Mouse (Mus musculus) spleen, postnatal 4 days (tissue): Measurements from ENCODE around the gene Pla2g15.

ENCODE experiments used
- DNase-seq, 2 experiments: peaks; one replicate each; pipeline ENCODE4 v3.0.0; 2022; ENCODE audit warnings: low spot score in 2 of 2

Gene Pla2g15

DNA sequence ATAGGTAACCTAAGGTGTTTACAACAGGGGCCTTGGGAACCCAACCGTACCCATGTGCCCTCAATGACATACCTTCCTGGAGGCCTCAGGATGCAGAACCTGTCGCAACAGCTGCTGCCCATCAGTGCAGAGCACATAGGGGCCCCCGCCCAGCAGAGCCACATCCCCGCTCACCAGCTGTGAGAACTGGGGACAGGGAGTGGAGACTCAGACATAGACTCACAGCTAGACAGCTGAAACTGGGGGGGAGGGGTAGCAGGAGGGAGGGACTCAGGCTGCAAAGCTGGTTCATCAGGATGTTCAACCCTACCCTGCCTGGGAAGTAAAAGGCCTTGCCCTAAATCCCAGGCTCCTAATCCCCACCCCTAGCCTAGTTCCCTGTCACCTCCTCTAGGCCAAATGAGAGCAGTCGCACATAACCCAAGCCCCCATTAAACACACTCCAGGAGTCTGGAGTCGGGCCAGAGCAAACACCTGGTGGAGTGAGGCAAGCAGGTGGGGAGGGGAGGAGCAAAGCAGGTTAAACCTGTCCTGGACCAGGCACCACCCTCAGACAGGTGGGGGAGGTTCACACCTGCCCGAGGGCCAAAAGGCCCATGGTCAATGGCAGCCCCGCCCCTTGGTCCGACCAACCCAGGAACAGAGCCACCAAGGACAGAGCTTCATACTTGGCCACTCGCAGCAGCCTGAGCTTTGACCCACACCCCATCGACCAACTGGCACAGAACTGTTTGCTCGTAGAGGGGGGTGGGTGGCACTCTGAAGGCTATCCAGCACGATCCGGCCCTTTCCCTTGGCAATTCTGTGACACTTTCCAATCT, 15.2 kb upstream of the Pla2g15 start:
- no peak for DNase-seq

DNA sequence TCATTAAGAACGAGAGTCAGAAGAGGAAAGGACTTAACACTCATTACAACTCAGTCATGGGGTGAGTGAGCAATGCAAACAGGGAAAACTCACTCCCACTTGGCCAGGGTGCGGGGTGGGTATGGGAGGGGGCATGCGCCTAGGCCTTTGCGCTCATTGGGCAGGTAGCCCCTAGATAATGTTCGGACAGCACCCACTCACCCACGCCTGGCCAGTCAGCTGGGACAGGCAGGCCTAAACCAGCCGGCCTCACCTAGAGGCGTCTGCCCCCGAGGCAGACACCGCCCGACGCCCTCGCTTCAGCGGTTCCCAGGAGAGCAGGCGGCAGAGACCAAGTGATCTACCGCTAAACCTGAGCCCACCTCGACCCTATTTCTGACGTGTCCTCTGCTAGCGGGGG, 14.5 kb upstream of the Pla2g15 start:
- DNase-seq: no peak

GRCm38 (mm10) chr8:106136156-106137130, 13.8 kb upstream of the Pla2g15 start, which contains the start of gene Esrp2:
Gene Esrp2 (minus strand): TSS chr8:106136974.
- DNase-seq: peak in 1 of 2 experiments; percentile 73

GRCm38 (mm10) chr8:106137218-106137905, 12.8 kb upstream of the Pla2g15 start:
- DNase-seq: no peak

- peak in 1 of 2 experiments; percentile 63 for DNase-seq
These were observed 12.2 kb upstream of the Pla2g15 start for GRCm38 (mm10) chr8:106137906-106138477.

GRCm38 (mm10) chr8:106138616-106139015, 11.6 kb upstream of the Pla2g15 start:
- DNase-seq: no peak

DNA sequence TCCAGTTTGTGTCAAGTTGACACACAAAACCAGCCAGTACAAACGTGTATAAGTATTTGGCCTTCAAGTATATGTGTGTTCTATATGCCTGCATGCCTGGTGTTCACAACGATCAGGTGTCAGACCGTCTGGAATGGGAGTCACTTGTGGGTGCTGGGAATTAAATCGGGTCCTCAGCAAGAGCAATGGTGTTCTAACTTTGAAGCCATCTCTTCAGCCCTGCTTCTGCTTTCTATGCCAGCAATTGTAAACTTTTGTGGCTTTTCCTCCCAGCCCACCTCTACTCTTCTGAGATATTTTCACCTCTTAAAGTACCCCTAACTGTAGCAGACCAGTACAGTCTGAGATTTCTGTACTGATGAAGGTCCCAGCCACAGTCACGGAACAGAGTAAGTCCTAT, 10.0 kb upstream of the Pla2g15 start:
- DNase-seq: no peak

GRCm38 (mm10) chr8:106140769-106141168, 9.4 kb upstream of the Pla2g15 start:
- peak; percentile 77 to 93 for DNase-seq

DNA sequence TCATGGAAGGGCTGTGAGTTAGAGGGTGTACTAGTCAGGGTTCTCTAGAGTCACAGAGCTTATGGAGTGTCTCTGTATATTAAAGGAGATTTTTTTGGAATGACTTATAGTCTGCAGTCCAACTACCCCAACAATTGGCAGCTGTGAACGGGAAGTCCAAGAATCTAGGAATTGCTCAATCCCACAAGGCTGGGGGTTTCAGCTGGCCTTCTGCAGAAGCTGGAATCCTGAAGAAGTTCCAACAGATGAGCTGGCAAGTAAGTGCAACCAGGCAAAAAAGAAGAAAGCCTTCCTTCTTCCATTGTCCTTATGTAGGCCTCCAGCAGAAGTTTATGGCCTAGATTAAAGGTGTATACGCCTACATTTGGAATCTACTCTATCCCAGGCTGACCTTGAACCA, 4.9 kb upstream of the Pla2g15 start:
- no peak for DNase-seq

- no peak for DNase-seq
These were observed 4.2 kb upstream of the Pla2g15 start for GRCm38 (mm10) chr8:106146014-106146413.

DNA sequence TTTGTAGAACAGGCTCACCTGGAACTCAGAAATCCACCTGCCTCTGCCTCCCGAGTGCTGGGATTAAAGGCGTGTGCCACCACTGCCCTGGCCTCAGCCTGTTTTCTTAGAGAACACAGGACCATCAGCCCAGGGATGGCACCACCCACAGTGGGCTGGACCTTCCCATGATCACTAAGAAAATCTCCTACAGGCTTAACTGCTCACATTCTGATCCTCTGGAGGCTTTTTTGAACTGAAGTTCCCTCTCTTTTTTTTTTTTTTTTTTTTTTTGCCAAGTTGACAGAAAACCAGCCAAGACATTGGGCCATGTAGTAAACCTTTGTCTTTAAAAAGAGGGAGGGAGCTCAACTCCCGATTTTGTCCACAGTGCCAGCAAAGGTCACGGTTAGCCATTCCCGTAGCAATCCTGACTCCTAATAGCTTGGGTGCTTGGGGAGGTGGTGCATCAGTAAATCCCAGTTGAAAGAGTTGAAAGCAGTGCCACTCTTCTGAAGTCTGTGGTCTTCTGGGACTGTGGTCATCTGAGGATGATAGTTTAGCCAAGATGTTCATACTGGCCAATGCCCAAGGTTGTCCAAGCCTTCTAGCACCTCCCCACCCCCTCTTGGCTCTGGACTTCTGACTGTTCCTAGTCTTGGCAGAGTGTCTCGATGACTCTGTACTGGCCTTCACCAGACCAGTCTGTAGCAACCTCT, 2.2 kb upstream of the Pla2g15 start:
- no peak for DNase-seq

GRCm38 (mm10) chr8:106149025-106149424, 1.2 kb upstream of the Pla2g15 start:
- no peak for DNase-seq

DNA sequence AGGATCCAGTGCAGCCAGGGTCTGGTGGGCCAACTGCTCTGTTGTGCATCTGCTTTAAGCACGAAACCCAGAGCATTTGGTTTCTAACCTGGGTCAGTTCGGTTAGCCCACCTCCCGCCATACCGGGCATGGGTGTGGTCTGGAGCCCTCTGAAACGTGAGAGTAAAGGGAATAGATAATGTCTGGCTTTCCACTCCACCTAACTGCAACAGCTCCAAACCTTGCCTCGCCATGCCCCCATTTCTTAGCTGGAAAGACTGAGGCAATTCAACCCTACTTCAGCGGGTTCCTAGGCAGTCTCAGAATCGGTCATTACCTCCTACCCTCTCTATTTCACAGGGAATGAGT, 428 bp downstream of the Pla2g15 start:
- no peak for DNase-seq

GRCm38 (mm10) chr8:106151041-106151440, 842 bp downstream of the Pla2g15 start:
- DNase-seq: no peak

DNA sequence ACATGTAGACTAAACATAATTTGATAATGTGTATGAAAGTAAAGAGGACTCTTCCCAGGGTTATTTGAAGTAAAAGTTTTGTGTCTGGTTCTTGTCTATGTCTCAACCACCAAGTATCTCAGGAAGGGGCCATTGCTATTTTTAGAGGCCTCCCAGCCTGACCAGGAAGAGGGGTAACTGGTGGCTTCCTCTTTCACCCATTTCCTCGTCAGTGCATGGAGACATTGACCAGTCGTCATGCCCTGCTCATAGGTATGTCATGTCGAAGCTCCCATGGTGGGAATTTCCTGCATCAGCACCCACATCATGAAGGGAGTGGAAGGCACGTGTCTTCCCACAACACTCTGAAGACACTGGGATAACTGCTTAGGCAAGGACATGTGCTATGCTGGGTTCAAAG, 2.7 kb downstream of the Pla2g15 start:
- DNase-seq: no peak

GRCm38 (mm10) chr8:106157419-106157818, 7.2 kb downstream of the Pla2g15 start:
- DNase-seq: no peak

GRCm38 (mm10) chr8:106158381-106158780, 8.2 kb downstream of the Pla2g15 start:
- no peak for DNase-seq

DNA sequence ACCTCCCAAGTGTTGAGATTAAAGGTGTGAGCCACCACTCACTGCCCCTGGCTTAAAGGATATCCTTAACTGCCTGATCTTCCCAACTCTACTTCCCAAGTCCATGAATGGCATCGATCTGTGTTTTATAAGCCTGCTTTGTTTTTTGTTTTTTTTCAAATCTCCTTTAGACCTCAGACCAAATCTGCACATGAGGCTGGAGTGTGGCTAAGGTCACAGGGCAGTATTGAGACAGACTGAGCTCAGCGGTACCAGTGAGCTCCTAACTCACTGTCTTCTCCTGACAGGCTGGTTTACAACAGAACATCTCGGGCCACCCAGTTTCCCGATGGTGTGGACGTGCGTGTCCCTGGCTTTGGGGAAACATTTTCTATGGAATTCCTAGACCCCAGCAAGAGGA, 9.7 kb downstream of the Pla2g15 start:
- no peak for DNase-seq

GRCm38 (mm10) chr8:106163251-106163650, 13.1 kb downstream of the Pla2g15 start:
- no peak for DNase-seq

DNA sequence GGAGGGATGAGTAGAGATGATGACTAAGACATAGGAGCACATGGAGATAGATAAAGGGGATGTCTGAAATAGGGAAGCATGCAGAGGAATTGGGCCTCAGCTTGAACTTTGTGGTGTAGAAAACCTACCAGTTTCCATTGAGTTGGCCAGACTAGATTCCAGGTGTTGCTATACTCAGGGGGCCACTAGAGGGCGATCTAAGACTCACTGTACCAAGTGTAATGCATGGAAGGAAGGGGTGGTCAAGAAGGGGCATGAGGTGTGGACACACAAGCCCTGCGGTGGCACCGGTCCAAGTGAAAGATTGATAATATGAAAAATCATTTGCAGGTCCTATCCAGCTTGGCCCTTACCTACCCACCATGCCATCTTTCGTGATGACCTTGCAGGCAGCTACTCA, 15.3 kb downstream of the Pla2g15 start:
- peak; percentile 67 to 88 for DNase-seq
